Mouse (Mus musculus) hindbrain, embryonic 11.5 days (tissue): ENCODE results near the gene Aif1l. TPM values are rescaled to one million over a fixed set of nuclear protein-coding genes. Genes with fewer than 3 reads are reported as not detected.

Source experiments
- ATAC-seq: fragments of 200-750 bp; cut with Nextera tagmentation; 2 replicates; pipeline ENCODE4 v1.8.0; 2017; ENCODE audit warnings: mild to moderate bottlenecking, moderate TSS enrichment, moderate library complexity; ENCODE audit not compliant: low FRiP score
- DNase-seq: peaks from one replicate; pipeline ENCODE4 v3.0.0-alpha.2; 2015; ENCODE audit warnings: low spot score
- H3K27ac ChIP-seq: fragments of 300-500 bp; sonication (generic); 2 replicates; pipeline ENCODE4 v1.5.1; 2014; ENCODE audit warnings: mild to moderate bottlenecking, low read depth, low read length
- H3K27me3 ChIP-seq: fragments of 300-500 bp; sonication (generic); 2 replicates; pipeline ENCODE4 v1.6.1; 2014; ENCODE audit warnings: mild to moderate bottlenecking, low read length, moderate library complexity, mixed read lengths; ENCODE audit not compliant: control insufficient read depth, insufficient read depth
- H3K36me3 ChIP-seq: fragments of 300-500 bp; sonication (generic); 2 replicates; pipeline ENCODE4 v1.6.1; 2014; ENCODE audit warnings: mild to moderate bottlenecking, low read length, moderate library complexity, mixed read lengths; ENCODE audit not compliant: control insufficient read depth, insufficient read depth
- H3K4me1 ChIP-seq: fragments of 300-500 bp; sonication (generic); replicated peaks from 2 replicates; pipeline ENCODE4 v1.6.1; 2014; ENCODE audit warnings: low read length, mixed read lengths; ENCODE audit not compliant: control insufficient read depth, insufficient read depth
- H3K4me2 ChIP-seq: fragments of 300-500 bp; sonication (generic); replicated peaks from 2 replicates; pipeline ENCODE4 v1.6.1; 2014; ENCODE audit warnings: mild to moderate bottlenecking, low read depth, low read length
- H3K4me3 ChIP-seq: fragments of 300-500 bp; sonication (generic); 2 replicates; pipeline ENCODE4 v1.5.1; 2014; ENCODE audit warnings: low read depth, low read length
- H3K9ac ChIP-seq: fragments of 300-500 bp; sonication (generic); 2 replicates; pipeline ENCODE4 v1.6.1; 2014; ENCODE audit warnings: low read depth, low read length
- H3K9me3 ChIP-seq: fragments of 300-500 bp; sonication (generic); 2 replicates; pipeline ENCODE4 v1.6.1; 2016; ENCODE audit warnings: low read length; ENCODE audit not compliant: control insufficient read depth
- WGBS: fragments of 180-500 bp; shearing (Covaris S2); extraction: QIAGEN DNeasy Blood & Tissue Kit; methylation state at CpG from one replicate; pipeline ENCODE4 v1.1.7; 2014; 5-methylcytosine and 5-hydroxymethylcytosine counted together
- polyA plus RNA-seq: library from polyadenylated mRNA; unstranded; fragments of >200 nt; fragmentation: Nextera tagmentation; extraction: Ambion mirVana; gene quantifications from 2 replicates; pipeline ENCODE4 v1.2.1, GENCODE M21; 2014

Aif1l gene
- polyA plus RNA-seq, 1 experiment from 2014 or later: 54.0 TPM

GRCm38 (mm10) chr2:31954779-31955181, 4.8 kb downstream of the Aif1l start:
- no peak overlapping the region for H3K9ac ChIP-seq
- H3K27me3 ChIP-seq: no peaks in the 10 kb centered on the region
- ATAC-seq: no peak
- H3K36me3 ChIP-seq: no peaks in the 10 kb centered on the region
- no peak overlapping the region for H3K4me3 ChIP-seq
- WGBS: 89% methylated on average over 9 of the region's 9 CpGs
- DNase-seq: no peak
- no peaks in the 10 kb centered on the region for H3K9me3 ChIP-seq
- H3K4me1 ChIP-seq: peaks cover 3% of the 10 kb centered on the region; the same call in 1 of the 2 replicates
- no peak overlapping the region for H3K4me2 ChIP-seq
- H3K27ac ChIP-seq: no peak overlapping the region

GRCm38 (mm10) chr2:31955686-31956085, 5.7 kb downstream of the Aif1l start:
- DNase-seq (no peak), ATAC-seq (no peak)
- Histone ChIP-seq H3K4me2 (no peak overlapping the region), H3K27me3 (no peaks in the 10 kb centered on the region), H3K4me1 (peaks cover 3% of the 10 kb centered on the region; the same call in 1 of the 2 replicates), H3K9ac (no peak overlapping the region), H3K27ac (no peak overlapping the region), H3K36me3 (no peaks in the 10 kb centered on the region), H3K4me3 (no peak overlapping the region), H3K9me3 (no peaks in the 10 kb centered on the region)
- 86% methylated on average over 5 of the region's 5 CpGs for WGBS

- no peak overlapping the region for H3K4me3 ChIP-seq
- DNase-seq (no peak), ATAC-seq (no peak)
- no peaks in the 10 kb centered on the region for H3K36me3 ChIP-seq
- 94% methylated on average over 10 of the region's 10 CpGs for WGBS
- H3K4me1 ChIP-seq: no peaks in the 10 kb centered on the region
- H3K27me3 ChIP-seq: no peaks in the 10 kb centered on the region
- H3K9me3 ChIP-seq: no peaks in the 10 kb centered on the region
- H3K4me2 ChIP-seq: no peak overlapping the region
- H3K27ac ChIP-seq: no peak overlapping the region
- no peak overlapping the region for H3K9ac ChIP-seq
Observed at GRCm38 (mm10) chr2:31957211-31957610, 7.3 kb downstream of the Aif1l start.

GRCm38 (mm10) chr2:31960986-31961385, 11.0 kb downstream of the Aif1l start:
- Histone ChIP-seq H3K4me3 (no peak overlapping the region), H3K9me3 (no peaks in the 10 kb centered on the region), H3K36me3 (no peaks in the 10 kb centered on the region), H3K9ac (no peak overlapping the region), H3K27ac (no peak overlapping the region), H3K4me2 (no peak overlapping the region), H3K27me3 (no peaks in the 10 kb centered on the region), H3K4me1 (no peaks in the 10 kb centered on the region)
- no peak for ATAC-seq
- 92% methylated on average over 8 of the region's 8 CpGs for WGBS
- no peak for DNase-seq

GRCm38 (mm10) chr2:31961791-31962222, 11.9 kb downstream of the Aif1l start:
- Histone ChIP-seq H3K9me3 (no peaks in the 10 kb centered on the region), H3K27me3 (no peaks in the 10 kb centered on the region), H3K9ac (no peak overlapping the region), H3K36me3 (no peaks in the 10 kb centered on the region), H3K4me2 (no peak overlapping the region), H3K27ac (peak overlapping the region; percentile 76), H3K4me3 (no peak overlapping the region), H3K4me1 (no peaks in the 10 kb centered on the region)
- DNase-seq: no peak
- 62% methylated on average over 4 of the region's 4 CpGs for WGBS
- ATAC-seq: no peak

GRCm38 (mm10) chr2:31962501-31963224, 12.7 kb downstream of the Aif1l start:
- peak; percentile 67 for ATAC-seq
- H3K27ac ChIP-seq: peak overlapping the region; percentile 76
- H3K4me3 ChIP-seq: no peak overlapping the region
- whole genome bisulfite sequencing: 48% methylated on average over 8 of the region's 8 CpGs
- no peaks in the 10 kb centered on the region for H3K36me3 ChIP-seq
- no peaks in the 10 kb centered on the region for H3K4me1 ChIP-seq
- DNase-seq: peak; percentile 10
- no peaks in the 10 kb centered on the region for H3K27me3 ChIP-seq
- H3K9me3 ChIP-seq: no peaks in the 10 kb centered on the region
- no peak overlapping the region for H3K4me2 ChIP-seq
- 0 out of 2 replicates have a peak overlapping the region, but pooled peaks have one; percentile 23 for H3K9ac ChIP-seq

- ATAC-seq: no peak
- H3K36me3 ChIP-seq: no peaks in the 10 kb centered on the region
- H3K9ac ChIP-seq: no peak overlapping the region
- H3K9me3 ChIP-seq: no peaks in the 10 kb centered on the region
- no peaks in the 10 kb centered on the region for H3K27me3 ChIP-seq
- no peak for DNase-seq
- 83% methylated on average over 7 of the region's 7 CpGs for WGBS
- H3K4me1 ChIP-seq: no peaks in the 10 kb centered on the region
- H3K4me3 ChIP-seq: no peak overlapping the region
- no peak overlapping the region for H3K27ac ChIP-seq
- no peak overlapping the region for H3K4me2 ChIP-seq
Observed at GRCm38 (mm10) chr2:31963491-31963890, 13.6 kb downstream of the Aif1l start.

GRCm38 (mm10) chr2:31964191-31964590, 14.3 kb downstream of the Aif1l start:
- 89% methylated on average over 3 of the region's 3 CpGs for WGBS
- Histone ChIP-seq H3K9ac (no peak overlapping the region), H3K4me1 (no peaks in the 10 kb centered on the region), H3K9me3 (no peaks in the 10 kb centered on the region), H3K36me3 (no peaks in the 10 kb centered on the region), H3K4me2 (no peak overlapping the region), H3K27me3 (no peaks in the 10 kb centered on the region), H3K4me3 (no peak overlapping the region), H3K27ac (no peak overlapping the region)
- DNase-seq: no peak
- ATAC-seq: no peak

- H3K36me3 ChIP-seq: no peaks in the 10 kb centered on the region
- ATAC-seq (no peak), DNase-seq (peak; percentile 44)
- H3K27me3 ChIP-seq: no peaks in the 10 kb centered on the region
- H3K4me2 ChIP-seq: no peak overlapping the region
- H3K9me3 ChIP-seq: no peaks in the 10 kb centered on the region
- no peaks in the 10 kb centered on the region for H3K4me1 ChIP-seq
- H3K9ac ChIP-seq: no peak overlapping the region
- H3K27ac ChIP-seq: no peak overlapping the region
- H3K4me3 ChIP-seq: no peak overlapping the region
Observed at GRCm38 (mm10) chr2:31965110-31965509, 15.2 kb downstream of the Aif1l start.
